Mouse (Mus musculus): ENCODE data around the gene Crtc2. TPM values are rescaled to one million over a fixed set of nuclear protein-coding genes. Genes with fewer than 3 reads are reported as not detected.

Crtc2 gene
- total RNA-seq, 2 experiments from 2014 or later: 29.8 to 34.6 TPM

GRCm38 (mm10) chr3:90294064-90294440, 40.1 kb downstream of the Crtc2 start:
- DNase-seq (ENCODE audit: low spot score in 2 of 2): no peak

GRCm38 (mm10) chr3:90294651-90295050, 40.7 kb downstream of the Crtc2 start:
- no peak for DNase-seq (ENCODE audit: low spot score in 2 of 2)

GRCm38 (mm10) chr3:90305801-90306200, 51.8 kb downstream of the Crtc2 start:
- no peak for DNase-seq (ENCODE audit: low spot score in 2 of 2)

- DNase-seq (ENCODE audit: low spot score in 2 of 2): no peak
Observed at GRCm38 (mm10) chr3:90309589-90309988, 55.6 kb downstream of the Crtc2 start.

GRCm38 (mm10) chr3:90313367-90313766, 59.4 kb downstream of the Crtc2 start:
- no peak for DNase-seq (ENCODE audit: low spot score in 2 of 2)

Small RNA genes lying within 50 kb of the gene (microRNA-seq; reads per million reads assigned to microRNA genes)
- 0.39 to 1.3 reads per million in 2 experiments for gene Mir7012

Other genes with a start within 250 kb of the Crtc2 start
- 10 to 100 TPM; 83.5 to 91.6 TPM for gene 4933434E20Rik, start 202.5 kb upstream of the Crtc2 start, total RNA-seq (2021)
- gene Ubap2l, start 201.5 kb upstream of the Crtc2 start, total RNA-seq (2021): 100 to 1,000 TPM; 146 to 188 TPM
- gene Tpm3, start 181.5 kb upstream of the Crtc2 start, total RNA-seq (2021): 100 to 1,000 TPM; 245 to 256 TPM
- under 1 TPM; 0.36 to 0.50 TPM for gene Nup210l, start 150.0 kb upstream of the Crtc2 start, total RNA-seq (2021)
- gene Rps27, start 40.5 kb upstream of the Crtc2 start, total RNA-seq (2021): 100 to 1,000 TPM; 800 to 858 TPM
- gene Rab13, start 40.5 kb upstream of the Crtc2 start, total RNA-seq (2021): 10 to 100 TPM; 10.3 to 10.8 TPM
- 10 to 100 TPM; 50.2 to 59.4 TPM for gene Jtb, start 22.6 kb upstream of the Crtc2 start, total RNA-seq (2021)
- gene Creb3l4, start 10.7 kb upstream of the Crtc2 start, total RNA-seq (2021): not detected
- 10 to 100 TPM; 48.6 to 52.3 TPM for gene Slc39a1, start 6.0 kb upstream of the Crtc2 start, total RNA-seq (2021)
- 10 to 100 TPM; 23.1 to 28.8 TPM for gene Dennd4b, start 11.0 kb downstream of the Crtc2 start, total RNA-seq (2021)
- gene Gatad2b, start 39.0 kb downstream of the Crtc2 start, total RNA-seq (2021): 10 to 100 TPM; 79.6 to 94.1 TPM
- gene Slc27a3, start 135.8 kb downstream of the Crtc2 start, total RNA-seq (2021): 10 to 100 TPM; 18.6 to 21.5 TPM
- gene Ints3, start 179.5 kb downstream of the Crtc2 start, total RNA-seq (2021): 10 to 100 TPM; 59.6 to 61.2 TPM
- gene Npr1, start 211.7 kb downstream of the Crtc2 start, total RNA-seq (2021): 1 to 10 TPM; 5.2 to 6.6 TPM
- 100 to 1,000 TPM; 107 to 109 TPM for gene Ilf2, start 222.0 kb downstream of the Crtc2 start, total RNA-seq (2021)
- 10 to 100 TPM; 43.8 to 46.3 TPM for gene Snapin, start 236.9 kb downstream of the Crtc2 start, total RNA-seq (2021)